Mouse (Mus musculus): Measurements from ENCODE around the gene Kif26b. TPM values are rescaled to one million over a fixed set of nuclear protein-coding genes. Genes with fewer than 3 reads are reported as not detected.

The Kif26b gene
- polyA plus RNA-seq, 1 experiment from 2014 or later: 2.7 TPM

DNA sequence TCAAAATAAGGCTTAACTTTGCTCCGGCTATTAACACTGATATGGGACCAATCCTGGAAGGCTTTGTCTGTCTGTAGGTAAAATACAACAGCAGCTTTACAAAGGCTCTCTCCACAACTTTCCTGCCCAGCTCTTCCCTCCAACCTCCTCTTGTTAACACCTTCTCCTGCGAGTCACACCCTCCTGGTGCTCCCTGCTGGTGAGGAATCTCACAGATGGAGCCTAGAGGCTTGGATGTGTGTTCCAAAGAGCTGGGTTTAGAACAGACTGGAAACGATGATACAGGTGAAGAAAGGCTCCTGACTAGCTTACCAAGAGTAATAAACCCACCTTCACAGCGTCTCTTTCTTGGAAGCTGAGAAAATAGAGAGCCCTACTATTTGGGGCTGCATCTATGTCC is 400.6 kb downstream of the Kif26b start:
- H3K4me2 ChIP-seq: no peak overlapping the region
- WGBS: 41% methylated on average over 4 of the region's 4 CpGs

DNA sequence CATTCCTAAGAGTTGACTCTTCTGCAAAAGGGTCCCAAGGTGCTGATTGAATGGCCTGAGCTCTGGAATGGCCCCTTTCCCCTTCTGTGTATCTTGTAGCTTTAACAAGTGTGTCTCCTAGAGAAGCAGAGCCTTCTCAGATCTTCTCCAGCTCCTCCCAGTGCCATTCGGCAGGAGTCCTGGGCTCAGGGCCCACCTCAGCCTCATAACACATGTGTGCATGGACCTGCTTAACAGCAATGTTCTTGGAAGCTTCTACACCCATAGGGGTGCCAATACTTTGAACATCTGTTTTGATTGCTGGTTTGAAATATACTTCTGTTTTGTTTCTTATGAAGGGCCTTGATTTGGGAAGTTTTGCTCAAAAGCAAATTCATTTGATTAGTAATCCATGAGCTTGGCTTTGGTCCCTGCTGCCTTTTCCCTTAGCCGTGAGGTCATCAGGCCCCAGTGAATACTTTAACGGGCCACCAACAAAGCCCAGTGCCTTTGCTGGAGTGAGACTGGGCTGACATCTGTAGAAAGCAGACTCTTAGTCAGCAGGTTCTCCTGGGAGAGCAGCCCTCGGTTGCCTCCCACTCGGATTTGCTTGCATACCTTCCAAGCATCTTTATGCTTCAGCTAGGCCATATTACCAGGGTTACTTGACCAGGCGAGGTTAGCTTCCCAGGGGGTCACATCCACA is 405.2 kb downstream of the Kif26b start:
- Histone ChIP-seq H3K36me3 (ENCODE audit: control insufficient read depth, insufficient read depth, low read length) (no peaks in the 10 kb centered on the region), H3K4me1 (replicated peaks; ENCODE audit: control insufficient read depth, insufficient read depth, low read length) (no peaks in the 10 kb centered on the region), H3K27ac (ENCODE audit: low read depth, low read length) (no peak overlapping the region), H3K4me3 (ENCODE audit: low read depth, low read length) (no peak overlapping the region), H3K27me3 (replicated peaks; ENCODE audit: control insufficient read depth, insufficient read depth, low read length) (no peaks in the 10 kb centered on the region; the same call in 1 of the 2 replicates), H3K9ac (ENCODE audit: low read depth, low read length) (no peak overlapping the region), H3K4me2 (no peak overlapping the region), H3K9me3 (ENCODE audit: control insufficient read depth, low read length) (no peaks in the 10 kb centered on the region)
- 82% methylated on average over 6 of the region's 6 CpGs for WGBS
- DNase-seq (ENCODE audit: low spot score) (no peak), ATAC-seq (replicated peaks; ENCODE audit: low FRiP score) (no peak)

More for the DNA sequence above, 400.6 kb downstream of the Kif26b start:
- DNase-seq (ENCODE audit: low spot score) (no peak), ATAC-seq (replicated peaks; ENCODE audit: low FRiP score) (no peak)
- no peak overlapping the region for H3K4me3 ChIP-seq (ENCODE audit: low read depth, low read length)
- H3K27me3 ChIP-seq (replicated peaks; ENCODE audit: control insufficient read depth, insufficient read depth, low read length): no peaks in the 10 kb centered on the region; the same call in 1 of the 2 replicates
- no peaks in the 10 kb centered on the region for H3K4me1 ChIP-seq (replicated peaks; ENCODE audit: control insufficient read depth, insufficient read depth, low read length)
- H3K9me3 ChIP-seq (ENCODE audit: control insufficient read depth, low read length): no peaks in the 10 kb centered on the region
- H3K27ac ChIP-seq (ENCODE audit: low read depth, low read length): no peak overlapping the region
- H3K36me3 ChIP-seq (ENCODE audit: control insufficient read depth, insufficient read depth, low read length): no peaks in the 10 kb centered on the region
- no peak overlapping the region for H3K9ac ChIP-seq (ENCODE audit: low read depth, low read length)

DNA sequence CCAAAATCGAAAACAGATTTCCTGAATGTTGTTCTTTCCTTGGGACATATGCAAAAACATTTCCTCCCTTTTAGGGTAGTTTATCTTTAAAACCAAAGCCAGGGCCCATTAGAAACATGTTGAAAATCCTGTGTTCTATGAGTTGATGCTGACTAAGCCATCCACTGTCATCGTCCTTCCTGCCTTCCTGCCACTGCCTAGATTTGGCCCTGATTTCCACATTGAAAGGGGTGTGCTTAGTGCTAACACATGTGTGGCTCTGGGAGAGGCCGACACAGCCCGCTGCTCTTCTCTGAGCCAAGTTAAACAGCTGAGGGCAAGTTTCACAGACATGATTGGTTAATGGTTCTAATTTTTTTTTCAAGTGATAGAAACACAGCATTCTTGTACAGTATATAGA is 407.5 kb downstream of the Kif26b start:
- H3K36me3 ChIP-seq (ENCODE audit: control insufficient read depth, insufficient read depth, low read length): no peaks in the 10 kb centered on the region

DNA sequence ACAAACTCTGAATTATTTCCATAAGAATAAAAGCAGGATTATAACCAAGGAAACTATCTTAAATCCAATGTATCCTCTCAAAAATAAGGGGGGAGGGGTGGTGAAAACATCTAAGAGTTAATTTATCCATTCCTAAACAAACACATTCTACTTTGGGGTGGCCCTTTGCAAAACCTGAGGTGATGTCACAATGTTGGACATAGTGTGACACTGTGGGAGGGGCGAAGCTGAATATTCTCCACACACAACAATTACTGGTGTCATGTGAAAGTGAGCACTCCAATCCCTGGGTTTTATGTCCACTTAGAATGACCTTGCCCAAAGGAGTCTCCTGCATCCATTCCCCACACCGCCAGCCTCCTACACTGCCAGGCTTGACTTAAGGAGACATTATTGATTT is 408.1 kb downstream of the Kif26b start:
- Histone ChIP-seq H3K9ac (ENCODE audit: low read depth, low read length) (no peak overlapping the region), H3K27me3 (replicated peaks; ENCODE audit: control insufficient read depth, insufficient read depth, low read length) (no peaks in the 10 kb centered on the region), H3K9me3 (ENCODE audit: control insufficient read depth, low read length) (no peaks in the 10 kb centered on the region), H3K4me1 (replicated peaks; ENCODE audit: control insufficient read depth, insufficient read depth, low read length) (no peaks in the 10 kb centered on the region), H3K4me2 (no peak overlapping the region), H3K36me3 (ENCODE audit: control insufficient read depth, insufficient read depth, low read length) (no peaks in the 10 kb centered on the region), H3K27ac (ENCODE audit: low read depth, low read length) (no peak overlapping the region), H3K4me3 (ENCODE audit: low read depth, low read length) (no peak overlapping the region)
- ATAC-seq (replicated peaks; ENCODE audit: low FRiP score): no peak
- WGBS: 82% methylated on average over 2 of the region's 2 CpGs
- no peak for DNase-seq (ENCODE audit: low spot score)

More for the DNA sequence above, 407.5 kb downstream of the Kif26b start:
- WGBS: 73% methylated on average over 4 of the region's 4 CpGs
- H3K27me3 ChIP-seq (replicated peaks; ENCODE audit: control insufficient read depth, insufficient read depth, low read length): no peaks in the 10 kb centered on the region
- no peaks in the 10 kb centered on the region for H3K9me3 ChIP-seq (ENCODE audit: control insufficient read depth, low read length)
- H3K27ac ChIP-seq (ENCODE audit: low read depth, low read length): no peak overlapping the region
- no peak for ATAC-seq (replicated peaks; ENCODE audit: low FRiP score)
- H3K4me2 ChIP-seq: no peak overlapping the region
- H3K4me3 ChIP-seq (ENCODE audit: low read depth, low read length): no peak overlapping the region
- DNase-seq (ENCODE audit: low spot score): no peak
- H3K9ac ChIP-seq (ENCODE audit: low read depth, low read length): no peak overlapping the region
- H3K4me1 ChIP-seq (replicated peaks; ENCODE audit: control insufficient read depth, insufficient read depth, low read length): no peaks in the 10 kb centered on the region

DNA sequence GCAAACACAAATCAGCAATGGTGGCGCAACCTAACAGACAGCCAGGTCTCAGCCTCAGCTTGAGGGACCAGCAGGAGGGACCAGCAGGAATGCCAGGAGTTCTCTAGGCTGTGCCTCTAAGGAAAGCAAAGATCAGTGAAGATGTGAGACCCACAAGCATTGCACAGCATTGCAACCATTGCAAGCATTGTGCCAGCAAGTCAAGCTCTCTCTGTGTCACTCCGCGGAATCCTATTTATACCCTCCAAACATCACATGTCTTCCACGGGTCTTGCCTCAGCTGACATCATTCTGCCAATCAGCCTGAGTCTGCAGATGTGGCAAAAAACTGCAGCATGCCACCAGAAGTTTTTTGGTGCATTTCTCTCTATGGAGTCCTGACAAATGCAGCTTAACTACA is 411.4 kb downstream of the Kif26b start:
- 81% methylated on average over 4 of the region's 4 CpGs for WGBS
- H3K4me2 ChIP-seq: no peak overlapping the region
- no peaks in the 10 kb centered on the region for H3K27me3 ChIP-seq (replicated peaks; ENCODE audit: control insufficient read depth, insufficient read depth, low read length)
- no peak overlapping the region for H3K27ac ChIP-seq (ENCODE audit: low read depth, low read length)
- ATAC-seq (replicated peaks; ENCODE audit: low FRiP score) (no peak), DNase-seq (ENCODE audit: low spot score) (no peak)
- no peaks in the 10 kb centered on the region for H3K4me1 ChIP-seq (replicated peaks; ENCODE audit: control insufficient read depth, insufficient read depth, low read length)
- no peak overlapping the region for H3K4me3 ChIP-seq (ENCODE audit: low read depth, low read length)
- no peaks in the 10 kb centered on the region for H3K9me3 ChIP-seq (ENCODE audit: control insufficient read depth, low read length)
- H3K36me3 ChIP-seq (ENCODE audit: control insufficient read depth, insufficient read depth, low read length): no peaks in the 10 kb centered on the region
- H3K9ac ChIP-seq (ENCODE audit: low read depth, low read length): no peak overlapping the region

DNA sequence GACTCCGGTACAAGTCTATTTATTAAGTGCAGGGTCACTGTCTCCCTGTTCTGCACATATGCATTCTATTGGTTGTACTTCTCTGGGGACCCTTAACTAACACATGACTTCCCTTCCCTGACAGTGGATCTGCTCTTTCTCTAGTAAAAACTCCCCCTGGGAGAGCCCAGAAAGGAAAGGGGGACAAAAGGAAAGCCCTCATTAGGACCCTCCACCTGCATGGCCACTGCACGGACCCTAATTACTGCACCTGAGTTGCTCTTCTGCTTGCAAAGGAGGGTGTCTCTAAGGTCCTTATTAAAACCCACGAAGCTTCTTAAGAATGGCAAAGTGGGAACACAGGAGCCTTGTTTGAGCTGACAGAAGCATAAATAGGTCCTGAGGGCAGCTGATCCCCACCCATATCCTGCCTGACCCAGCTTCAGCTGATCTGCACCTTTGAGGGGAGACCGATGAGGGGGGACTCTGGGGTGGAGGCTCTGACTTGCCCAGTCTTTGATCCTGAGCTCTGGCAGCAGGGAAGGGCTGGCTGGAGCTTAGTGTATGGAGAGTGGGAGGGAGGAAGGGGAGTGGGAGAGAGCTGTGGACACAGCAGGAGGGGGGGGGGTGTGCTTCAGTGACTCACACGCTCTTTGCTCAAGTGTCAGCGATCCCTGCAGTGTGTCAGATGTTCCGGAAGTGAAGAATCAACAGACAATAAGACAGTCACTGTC is 413.5 kb downstream of the Kif26b start:
- H3K36me3 ChIP-seq (ENCODE audit: control insufficient read depth, insufficient read depth, low read length): no peaks in the 10 kb centered on the region
- H3K4me2 ChIP-seq: no peak overlapping the region
- no peaks in the 10 kb centered on the region for H3K4me1 ChIP-seq (replicated peaks; ENCODE audit: control insufficient read depth, insufficient read depth, low read length)
- no peak overlapping the region for H3K9ac ChIP-seq (ENCODE audit: low read depth, low read length)
- ATAC-seq (replicated peaks; ENCODE audit: low FRiP score): no peak
- no peak overlapping the region for H3K4me3 ChIP-seq (ENCODE audit: low read depth, low read length)
- WGBS: 61% methylated on average over 7 of the region's 7 CpGs
- no peaks in the 10 kb centered on the region for H3K9me3 ChIP-seq (ENCODE audit: control insufficient read depth, low read length)
- DNase-seq (ENCODE audit: low spot score): no peak
- H3K27me3 ChIP-seq (replicated peaks; ENCODE audit: control insufficient read depth, insufficient read depth, low read length): no peaks in the 10 kb centered on the region
- no peak overlapping the region for H3K27ac ChIP-seq (ENCODE audit: low read depth, low read length)

DNA sequence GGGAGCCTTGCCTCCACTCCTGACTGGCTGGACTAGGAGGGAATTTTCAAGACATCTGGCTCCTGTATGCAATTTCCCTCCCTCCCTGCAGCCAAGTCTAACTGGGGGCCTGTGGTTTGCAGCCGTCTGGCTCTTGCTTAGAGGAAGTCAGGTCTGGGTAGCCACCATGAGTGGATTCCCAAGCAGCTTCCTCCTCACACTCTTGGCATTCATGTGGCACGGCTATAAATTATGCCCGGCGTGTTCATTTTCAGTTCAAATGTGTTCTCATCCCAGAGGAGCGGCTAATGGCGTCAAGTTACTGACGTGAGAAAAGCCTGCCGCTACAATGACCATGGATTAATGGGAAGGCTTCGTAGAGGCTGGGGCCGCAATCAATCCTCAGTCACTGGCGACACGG is 424.0 kb downstream of the Kif26b start:
- Histone ChIP-seq H3K4me2 (no peak overlapping the region), H3K9me3 (ENCODE audit: control insufficient read depth, low read length) (no peaks in the 10 kb centered on the region), H3K9ac (ENCODE audit: low read depth, low read length) (no peak overlapping the region), H3K4me1 (replicated peaks; ENCODE audit: control insufficient read depth, insufficient read depth, low read length) (no peaks in the 10 kb centered on the region), H3K27ac (ENCODE audit: low read depth, low read length) (no peak overlapping the region), H3K36me3 (ENCODE audit: control insufficient read depth, insufficient read depth, low read length) (no peaks in the 10 kb centered on the region), H3K4me3 (ENCODE audit: low read depth, low read length) (no peak overlapping the region), H3K27me3 (replicated peaks; ENCODE audit: control insufficient read depth, insufficient read depth, low read length) (no peaks in the 10 kb centered on the region)
- DNase-seq (ENCODE audit: low spot score) (no peak), ATAC-seq (replicated peaks; ENCODE audit: low FRiP score) (no peak)
- 76% methylated on average over 12 of the region's 12 CpGs for WGBS

DNA sequence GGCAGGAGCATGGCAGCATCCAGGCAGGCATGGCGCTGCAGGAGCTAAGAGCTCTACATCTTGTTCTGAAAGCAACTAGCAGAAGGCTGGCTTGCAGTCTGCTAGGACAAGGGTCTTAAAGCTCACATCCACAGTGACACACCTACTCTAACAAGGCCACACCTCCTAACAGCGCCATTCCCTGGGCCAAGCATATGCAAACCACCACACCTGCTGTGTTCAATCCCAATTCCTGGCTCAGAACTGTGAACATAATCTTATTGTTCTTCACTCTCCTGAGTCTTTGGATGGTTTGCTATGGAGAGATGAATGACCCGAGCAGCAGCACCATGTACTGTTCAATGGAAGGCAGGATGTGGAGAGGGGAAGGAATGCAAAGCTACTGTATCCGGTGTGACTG is 429.7 kb downstream of the Kif26b start:
- H3K9ac ChIP-seq (ENCODE audit: low read depth, low read length): no peak overlapping the region
- no peak overlapping the region for H3K4me3 ChIP-seq (ENCODE audit: low read depth, low read length)
- WGBS: 83% methylated on average over 4 of the region's 4 CpGs
- H3K9me3 ChIP-seq (ENCODE audit: control insufficient read depth, low read length): no peaks in the 10 kb centered on the region
- H3K27ac ChIP-seq (ENCODE audit: low read depth, low read length): no peak overlapping the region
- no peak overlapping the region for H3K4me2 ChIP-seq
- DNase-seq (ENCODE audit: low spot score): no peak
- no peaks in the 10 kb centered on the region for H3K27me3 ChIP-seq (replicated peaks; ENCODE audit: control insufficient read depth, insufficient read depth, low read length)
- H3K36me3 ChIP-seq (ENCODE audit: control insufficient read depth, insufficient read depth, low read length): no peaks in the 10 kb centered on the region
- ATAC-seq (replicated peaks; ENCODE audit: low FRiP score): no peak
- H3K4me1 ChIP-seq (replicated peaks; ENCODE audit: control insufficient read depth, insufficient read depth, low read length): no peaks in the 10 kb centered on the region

DNA sequence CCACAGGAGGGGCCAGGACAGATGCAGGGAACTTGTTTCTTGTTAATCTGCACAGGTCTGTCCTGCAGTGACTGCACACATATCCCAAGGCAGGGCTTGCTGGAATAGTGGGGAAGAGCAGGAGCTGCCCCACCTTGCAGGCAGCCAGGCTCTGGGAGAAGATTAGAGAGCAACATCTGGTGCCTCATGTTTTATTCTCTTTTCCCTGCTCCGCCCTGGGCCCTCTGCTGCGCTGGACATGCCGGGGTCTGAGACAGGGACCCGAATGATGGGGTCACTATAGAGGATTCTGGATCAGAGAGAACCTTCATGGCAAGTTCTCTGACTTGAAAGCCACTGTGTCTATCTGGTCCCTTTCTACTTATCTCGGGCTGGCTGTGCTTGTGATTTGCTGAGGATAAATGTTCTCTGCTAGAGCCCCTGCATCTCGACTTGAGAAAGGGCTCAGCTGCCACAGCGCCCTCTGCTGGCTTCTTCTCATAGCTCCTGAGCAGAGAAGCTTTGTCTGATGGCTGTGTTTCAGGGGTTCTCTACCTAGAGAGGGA is 431.2 kb downstream of the Kif26b start:
- no peak for ATAC-seq (replicated peaks; ENCODE audit: low FRiP score)

More for the DNA sequence above, 431.2 kb downstream of the Kif26b start:
- WGBS: 45% methylated on average over 7 of the region's 7 CpGs
- DNase-seq (ENCODE audit: low spot score): peak; percentile 62
- Histone ChIP-seq H3K4me3 (ENCODE audit: low read depth, low read length) (no peak overlapping the region), H3K27me3 (replicated peaks; ENCODE audit: control insufficient read depth, insufficient read depth, low read length) (no peaks in the 10 kb centered on the region), H3K4me2 (no peak overlapping the region), H3K27ac (ENCODE audit: low read depth, low read length) (no peak overlapping the region), H3K36me3 (ENCODE audit: control insufficient read depth, insufficient read depth, low read length) (no peaks in the 10 kb centered on the region), H3K9ac (ENCODE audit: low read depth, low read length) (no peak overlapping the region), H3K9me3 (ENCODE audit: control insufficient read depth, low read length) (no peaks in the 10 kb centered on the region), H3K4me1 (replicated peaks; ENCODE audit: control insufficient read depth, insufficient read depth, low read length) (no peaks in the 10 kb centered on the region)

All from liver, embryonic 11.5 days (tissue).